Mouse (Mus musculus): Measurements from ENCODE around the gene Lamb1. TPM values are rescaled to one million over a fixed set of nuclear protein-coding genes. Genes with fewer than 3 reads are reported as not detected.

The Lamb1 gene
- total and polyA plus RNA-seq, 3 experiments: under 0.01 TPM; not detected in 2

- in situ Hi-C loops (cut with MboI; ENCODE audit: low pct_ligation_motif_present, low pct_unique_long_range_greater_than_20kb, low sequenced_read_pairs): no loop called here
Observed at GRCm38 (mm10) chr12:31272846-31273245, 7.8 kb downstream of the Lamb1 start.

GRCm38 (mm10) chr12:31273646-31274045 lies 8.6 kb downstream of the Lamb1 start:
- H3K9ac ChIP-seq (ENCODE audit: insufficient read depth, low read depth): no peak overlapping the region
- no peaks in the 10 kb centered on the region for H3K9me3 ChIP-seq (replicated peaks; ENCODE audit: low read length)
- no peaks in the 10 kb centered on the region for H3K79me2 ChIP-seq (replicated peaks; ENCODE audit: control insufficient read depth, extremely low read depth, insufficient read depth, poor library complexity, severe bottlenecking)
- H3K4me2 ChIP-seq (ENCODE audit: insufficient read depth, low read depth, poor library complexity, severe bottlenecking): no peak overlapping the region
- in situ Hi-C loops (cut with MboI; ENCODE audit: low pct_ligation_motif_present, low pct_unique_long_range_greater_than_20kb, low sequenced_read_pairs) (no loop called here), dilution Hi-C loops (cut with MboI; ENCODE audit: extremely low pct_ligation_motif_present, extremely low pct_unique_long_range_greater_than_20kb, low sequenced_read_pairs) (no loop called here)
- H3K27ac ChIP-seq (ENCODE audit: insufficient read depth, low read depth): no peak overlapping the region
- peaks cover 0 to 3% of the 10 kb centered on the region in 2 experiments; a peak in 1 of 4 replicates for H3K4me1 ChIP-seq (ENCODE audit: control insufficient read depth in 1 of 2, insufficient read depth in 2 of 2)
- no peaks in the 10 kb centered on the region for H3K36me3 ChIP-seq (replicated peaks in 1 of 2; ENCODE audit: control insufficient read depth in 1 of 2, insufficient read depth in 1 of 2, low read length in 1 of 2)
- no peak for DNase-seq (ENCODE audit: extremely low read depth)
- no peaks in the 10 kb centered on the region for H3K27me3 ChIP-seq (replicated peaks)
- TF ChIP-seq RCOR1 (conservative IDR thresholded peaks at IDR 0.05; ENCODE audit: low read depth, low read length) (no peak), TCF12 (IDR thresholded peaks at IDR 0.05; ENCODE audit: low read depth, low read length) (no peak), MXI1 (IDR thresholded peaks at IDR 0.05; ENCODE audit: low read depth, low read length) (no peak), JUN (IDR thresholded peaks at IDR 0.05; ENCODE audit: insufficient read depth, low read depth, low read length) (no peak), TBP (conservative IDR thresholded peaks at IDR 0.05; ENCODE audit: low read depth, low read length) (no peak), SIN3A (IDR thresholded peaks at IDR 0.05; ENCODE audit: low read length) (no peak), NELFE (IDR thresholded peaks at IDR 0.05; ENCODE audit: low read depth, low read length) (no peak), MAZ (IDR thresholded peaks at IDR 0.05; ENCODE audit: low read depth, low read length) (no peak), RAD21 (IDR thresholded peaks at IDR 0.05; ENCODE audit: low read depth, low read length) (no peak), E2F4 (IDR thresholded peaks at IDR 0.05; ENCODE audit: insufficient replicate concordance, low read depth, low read length) (no peak), NRF1 (IDR thresholded peaks at IDR 0.05; ENCODE audit: low read depth, low read length) (no peak), GABPA (IDR thresholded peaks at IDR 0.05; ENCODE audit: insufficient replicate concordance, low read depth, low read length) (no peak), BHLHE40 (IDR thresholded peaks at IDR 0.05; ENCODE audit: low read depth, low read length) (no peak)
- H3K4me3 ChIP-seq (replicated peaks in 1 of 3; ENCODE audit: low read depth in 2 of 3, low read length in 2 of 3, poor library complexity in 1 of 3): no peak overlapping the region

More at GRCm38 (mm10) chr12:31272846-31273245, 7.8 kb downstream of the Lamb1 start:
- DNase-seq (ENCODE audit: extremely low read depth): no peak
- H3K4me1 ChIP-seq (ENCODE audit: control insufficient read depth in 1 of 2, insufficient read depth in 2 of 2): no peaks in the 10 kb centered on the region
- no peak overlapping the region for H3K4me2 ChIP-seq (ENCODE audit: insufficient read depth, low read depth, poor library complexity, severe bottlenecking)
- H3K79me2 ChIP-seq (replicated peaks; ENCODE audit: control insufficient read depth, extremely low read depth, insufficient read depth, poor library complexity, severe bottlenecking): no peaks in the 10 kb centered on the region
- H3K27ac ChIP-seq (ENCODE audit: insufficient read depth, low read depth): no peak overlapping the region
- TF ChIP-seq MXI1 (IDR thresholded peaks at IDR 0.05; ENCODE audit: low read depth, low read length): no peak
- no peak for TF ChIP-seq CHD2 (IDR thresholded peaks at IDR 0.05; ENCODE audit: low read length)
- TF ChIP-seq JUND (conservative IDR thresholded peaks at IDR 0.05; ENCODE audit: low read depth, low read length): no peak
- no peak for TF ChIP-seq ZMIZ1 (IDR thresholded peaks at IDR 0.05; ENCODE audit: low read depth, low read length)
- no peak for TF ChIP-seq ELF1 (IDR thresholded peaks at IDR 0.05; ENCODE audit: low read depth, low read length)
- H3K9ac ChIP-seq (ENCODE audit: insufficient read depth, low read depth): no peak overlapping the region
- no peak overlapping the region for H3K4me3 ChIP-seq (replicated peaks in 1 of 3; ENCODE audit: low read depth in 2 of 3, low read length in 2 of 3, poor library complexity in 1 of 3)
- dilution Hi-C loops (cut with MboI; ENCODE audit: extremely low pct_ligation_motif_present, extremely low pct_unique_long_range_greater_than_20kb, low sequenced_read_pairs): no loop called here
- no peaks in the 10 kb centered on the region for H3K36me3 ChIP-seq (replicated peaks in 1 of 2; ENCODE audit: control insufficient read depth in 1 of 2, insufficient read depth in 1 of 2, low read length in 1 of 2)
- no peaks in the 10 kb centered on the region for H3K9me3 ChIP-seq (replicated peaks; ENCODE audit: low read length)
- no peaks in the 10 kb centered on the region for H3K27me3 ChIP-seq (replicated peaks)
